ENCODE assay signal across 8 mouse cellular contexts in the genomic region with DNA sequence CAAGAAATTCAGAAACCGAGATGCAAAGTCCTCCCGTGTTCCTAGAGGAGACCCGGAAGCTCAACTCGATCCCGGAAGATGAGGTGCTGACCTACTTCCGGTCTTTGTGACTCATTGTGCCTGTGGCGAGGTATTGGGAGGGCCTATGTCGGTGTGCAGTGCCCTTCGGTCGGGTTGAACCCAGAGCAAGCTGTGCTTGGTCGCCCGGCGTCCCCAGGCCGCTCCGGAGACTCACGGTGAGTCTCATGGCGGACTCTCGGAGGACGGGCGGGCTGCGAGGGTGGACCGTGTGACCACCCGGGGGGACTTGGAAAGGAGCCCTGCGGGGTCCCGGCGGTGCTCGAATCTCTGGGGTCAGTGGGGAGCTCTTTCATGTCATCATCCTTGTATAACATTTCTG. TPM values are rescaled to one million over a fixed set of nuclear protein-coding genes. Genes with fewer than 3 reads are reported as not detected.
A peak's percentile ranks its signal among the peaks of the same experiment; 100 is the strongest.
DNase-seq lines count a peak whose midpoint lies in the region; ATAC-seq lines count a peak whose summit lies in the region.

Gene Zkscan1, plus strand, starts transcription at position 89 of the 400 bp plus-strand sequence.

- peak within 1 kb of the TSS; percentile 96 for H3K4me3 ChIP-seq in heart, embryonic 10.5 days
- H3K4me3 ChIP-seq in kidney, embryonic 15.5 days (replicated peaks), result peak within 1 kb of the TSS; percentile 98

- H3K4me1 ChIP-seq in heart, embryonic 10.5 days, result no peaks in the 10 kb centered on the region
- H3K4me1 ChIP-seq in kidney, embryonic 15.5 days, result peaks cover 38% of the 10 kb centered on the region

- H3K36me3 ChIP-seq in heart, embryonic 10.5 days, result peaks cover 17% of the 10 kb centered on the region; the same call in 1 of the 2 replicates
- peaks cover 15% of the 10 kb centered on the region for H3K36me3 ChIP-seq in kidney, embryonic 15.5 days

- peak; percentile 93 for ATAC-seq in erythroblast, adult 5-6 weeks (replicated peaks; ENCODE audit: low FRiP score, poor library complexity, severe bottlenecking)
- peak; percentile 90 for ATAC-seq in kidney, embryonic 15.5 days (replicated peaks; ENCODE audit: low FRiP score)
- peak; percentile 99 for ATAC-seq in monocyte, adult 5-6 weeks (replicated peaks; ENCODE audit: insufficient number of reproducible peaks, low FRiP score, low TSS enrichment, poor library complexity, severe bottlenecking)

- under 1% methylated on average over 27 of the region's 27 CpGs for WGBS in heart, embryonic 10.5 days
- under 1% methylated on average over 27 of the region's 27 CpGs for WGBS in kidney, embryonic 15.5 days

- H3K9ac ChIP-seq in kidney, embryonic 15.5 days, result peak within 1 kb of the TSS; percentile 100

- H3K9me3 ChIP-seq in heart, embryonic 10.5 days, result no peaks in the 10 kb centered on the region
- H3K9me3 ChIP-seq in kidney, embryonic 15.5 days (replicated peaks), result no peaks in the 10 kb centered on the region

- peak within 1 kb of the TSS; percentile 96 for H3K27ac ChIP-seq in heart, embryonic 10.5 days
- peak within 1 kb of the TSS; percentile 91 for H3K27ac ChIP-seq in kidney, embryonic 15.5 days

- H3K4me2 ChIP-seq in kidney, embryonic 15.5 days, result peak within 1 kb of the TSS; percentile 73

- peak; percentile 84 to 85 for DNase-seq in B cell, adult 2 months
- DNase-seq in brain, adult 2 months (ENCODE audit: low read depth, low spot score), result peak; percentile 97
- DNase-seq in heart, embryonic 10.5 days (ENCODE audit: low spot score), result peak; percentile 95
- DNase-seq in liver, result peak; percentile 81
- DNase-seq in spleen, postnatal 4 days (ENCODE audit: low spot score in 2 of 2), result peak; percentile 71 to 85

- no peaks in the 10 kb centered on the region for H3K27me3 ChIP-seq in heart, embryonic 10.5 days (ENCODE audit: insufficient read depth, poor library complexity, severe bottlenecking)
- H3K27me3 ChIP-seq in kidney, embryonic 15.5 days, result no peaks in the 10 kb centered on the region

RNA-seq across cellular contexts. Expression of gene Zkscan1, which starts in this region (rescaled TPM):
- 10.0 and 15.7 TPM in 2 replicates for total RNA-seq in erythroblast, adult 5-6 weeks (2015; ENCODE audit: low replicate concordance)
- total RNA-seq in erythroblast, adult 5-6 weeks (2017; ENCODE audit: low replicate concordance), result 11.1 and 16.9 TPM in 2 replicates
- 15.6 and 15.8 TPM in 2 replicates for polyA plus RNA-seq in heart, embryonic 10.5 days (2016; fragmentation: Nextera tagmentation; extraction: Ambion mirVana)
- 22.9 and 23.5 TPM in 2 replicates for polyA plus RNA-seq in kidney, embryonic 15.5 days (2015; fragmentation: Nextera tagmentation; extraction: Ambion mirVana)
- total RNA-seq in monocyte, adult 5-6 weeks (2017), result 13.7 to 19.2 TPM (median 14.7 TPM) in 3 replicates

Comparison
In these comparisons a context has a peak if more than half of its experiments do, and no peak if none do; other contexts are left out.
1. Peak in every context shown above with its lines: DNase-seq, ATAC-seq, H3K4me3 ChIP-seq and H3K27ac ChIP-seq.